Mouse (Mus musculus) neural tube, embryonic 14.5 days (tissue): ENCODE results near the gene Ctnnbip1. TPM values are rescaled to one million over a fixed set of nuclear protein-coding genes. Genes with fewer than 3 reads are reported as not detected.

Source experiments
- ATAC-seq: fragments of 200-750 bp; cut with Nextera tagmentation; 2 replicates; pipeline ENCODE4 v1.8.0; 2017; ENCODE audit warnings: low read depth, mild to moderate bottlenecking, moderate TSS enrichment, moderate library complexity
- H3K27ac ChIP-seq: fragments of 300-500 bp; sonication (generic); 2 replicates; pipeline ENCODE4 v1.5.1; 2014; ENCODE audit warnings: low read depth, mild to moderate bottlenecking, control low read depth, low read length, moderate library complexity, mixed read lengths
- H3K27me3 ChIP-seq: fragments of 300-500 bp; sonication (generic); 2 replicates; pipeline ENCODE4 v1.6.1; 2014; ENCODE audit warnings: low read length; ENCODE audit not compliant: control insufficient read depth, insufficient read depth
- H3K36me3 ChIP-seq: fragments of 300-500 bp; sonication (generic); 2 replicates; pipeline ENCODE4 v1.6.1; 2014; ENCODE audit warnings: low read length, mixed read lengths; ENCODE audit not compliant: control insufficient read depth, insufficient read depth
- H3K4me1 ChIP-seq: fragments of 300-500 bp; sonication (generic); 2 replicates; pipeline ENCODE4 v1.6.1; 2014; ENCODE audit warnings: low read length; ENCODE audit not compliant: control insufficient read depth, insufficient read depth
- H3K4me2 ChIP-seq: fragments of 300-500 bp; sonication (generic); 2 replicates; pipeline ENCODE4 v1.6.1; 2014; ENCODE audit warnings: mild to moderate bottlenecking, low read depth, low read length, control low read depth
- H3K4me3 ChIP-seq: fragments of 300-500 bp; sonication (generic); 2 replicates; pipeline ENCODE4 v1.5.1; 2014; ENCODE audit warnings: low read depth, low read length, control low read depth, mixed read lengths
- H3K9ac ChIP-seq: fragments of 300-500 bp; sonication (generic); replicated peaks from 2 replicates; pipeline ENCODE4 v1.6.1; 2014; ENCODE audit warnings: low read depth, mild to moderate bottlenecking, control low read depth, low read length, mixed read lengths
- H3K9me3 ChIP-seq: fragments of 300-500 bp; sonication (generic); 2 replicates; pipeline ENCODE4 v1.6.1; 2016; ENCODE audit warnings: low read length; ENCODE audit not compliant: control insufficient read depth
- WGBS: fragments of 180-500 bp; shearing (Covaris S2); extraction: QIAGEN DNeasy Blood & Tissue Kit; methylation state at CpG from one replicate; pipeline ENCODE4 v1.1.7; 2014; 5-methylcytosine and 5-hydroxymethylcytosine counted together
- polyA plus RNA-seq: library from polyadenylated mRNA; unstranded; fragments of >200 nt; fragmentation: Nextera tagmentation; extraction: Ambion mirVana; gene quantifications from 2 replicates; pipeline ENCODE4 v1.2.1, GENCODE M21; 2014

Ctnnbip1 gene
- polyA plus RNA-seq, 1 experiment from 2014 or later = 98.0 TPM

DNA sequence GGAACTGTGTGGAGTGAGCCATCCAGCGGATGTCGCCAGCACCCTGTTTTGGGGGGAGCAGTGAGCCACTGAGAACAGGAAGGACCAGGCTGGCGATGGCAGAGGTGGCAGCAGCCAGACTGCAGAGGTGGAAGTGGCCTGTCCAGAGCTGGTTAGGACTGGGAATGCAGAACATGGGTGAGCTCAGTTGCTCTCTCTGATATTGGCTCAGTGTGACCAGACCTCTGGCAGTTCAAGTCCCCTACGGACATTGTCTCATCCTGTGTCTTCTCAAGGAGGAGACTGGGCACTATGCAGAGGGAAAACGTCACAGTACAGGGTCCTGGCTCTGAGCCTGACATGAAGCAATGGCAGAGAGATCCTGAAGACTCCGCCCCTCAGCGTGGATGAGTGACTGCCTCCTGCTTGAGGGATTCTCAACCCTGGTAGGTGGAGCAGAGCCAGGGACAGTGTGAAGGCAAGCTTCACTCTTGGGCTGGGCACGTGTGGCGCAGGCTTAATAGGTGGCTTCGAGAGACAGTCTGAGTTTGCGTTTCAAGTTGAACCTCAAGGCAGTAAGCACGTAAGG, 79.7 kb downstream of the Ctnnbip1 start:
- no peak overlapping the region for H3K4me3 ChIP-seq
- H3K9me3 ChIP-seq = no peaks in the 10 kb centered on the region
- H3K27ac ChIP-seq = no peak overlapping the region
- no peaks in the 10 kb centered on the region for H3K36me3 ChIP-seq
- 84% methylated on average over 12 of the region's 12 CpGs for WGBS
- H3K27me3 ChIP-seq = no peaks in the 10 kb centered on the region
- no peak for ATAC-seq
- no peak overlapping the region for H3K4me2 ChIP-seq
- no peak overlapping the region for H3K9ac ChIP-seq
- H3K4me1 ChIP-seq = 0 out of 2 replicates have a peak, but pooled peaks cover 6% of the 10 kb centered on the region

DNA sequence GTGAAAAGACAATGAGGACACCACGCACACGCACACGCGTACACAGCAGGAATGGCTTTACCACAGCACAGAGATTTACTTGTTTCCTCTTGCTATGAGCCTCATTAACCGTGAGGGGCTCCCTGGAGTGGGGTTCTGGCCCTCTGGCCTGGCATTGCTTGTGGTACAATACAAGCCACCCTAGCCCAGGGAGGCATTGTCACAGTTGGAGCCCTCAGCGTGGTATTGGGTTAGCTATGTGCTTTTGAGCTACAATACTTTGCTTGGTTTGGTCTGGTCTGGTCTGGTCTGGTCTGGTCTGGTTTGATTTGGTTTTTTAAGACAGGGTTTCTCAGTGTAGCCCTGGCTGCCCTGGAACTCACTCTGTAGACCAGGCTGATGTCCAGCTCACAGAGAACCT, 81.5 kb downstream of the Ctnnbip1 start:
- Histone ChIP-seq H3K27ac (no peak overlapping the region), H3K4me2 (no peak overlapping the region), H3K4me1 (0 out of 2 replicates have a peak, but pooled peaks cover 6% of the 10 kb centered on the region), H3K4me3 (no peak overlapping the region), H3K9ac (no peak overlapping the region), H3K36me3 (no peaks in the 10 kb centered on the region), H3K9me3 (no peaks in the 10 kb centered on the region), H3K27me3 (no peaks in the 10 kb centered on the region)
- WGBS = 82% methylated on average over 6 of the region's 6 CpGs
- ATAC-seq = no peak

DNA sequence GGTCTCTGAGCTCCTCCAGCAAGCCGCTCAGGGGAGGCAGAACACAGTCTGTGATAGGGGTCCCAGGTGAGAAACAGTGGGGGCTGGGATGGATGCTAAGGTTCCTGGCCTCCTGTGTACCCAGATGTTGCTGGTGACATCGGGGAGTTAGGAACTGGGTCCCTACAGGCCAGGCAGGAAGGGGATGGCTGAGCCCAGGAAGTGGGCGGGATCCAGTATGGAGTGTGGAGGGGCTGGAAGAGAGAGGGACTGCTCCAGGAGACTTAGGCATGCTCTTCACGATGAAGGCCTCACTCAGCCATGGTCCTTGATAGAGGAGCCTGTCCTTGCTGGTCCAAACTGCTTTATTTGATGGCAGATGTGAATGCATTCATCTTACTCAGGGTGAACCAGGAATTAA, 82.1 kb downstream of the Ctnnbip1 start:
- H3K27ac ChIP-seq = no peak overlapping the region
- H3K4me3 ChIP-seq = no peak overlapping the region
- 86% methylated on average over 4 of the region's 4 CpGs for WGBS
- H3K9me3 ChIP-seq = no peaks in the 10 kb centered on the region
- ATAC-seq = no peak
- no peaks in the 10 kb centered on the region for H3K27me3 ChIP-seq
- H3K36me3 ChIP-seq = no peaks in the 10 kb centered on the region
- no peak overlapping the region for H3K4me2 ChIP-seq
- H3K4me1 ChIP-seq = 0 out of 2 replicates have a peak, but pooled peaks cover 6% of the 10 kb centered on the region
- H3K9ac ChIP-seq = no peak overlapping the region

DNA sequence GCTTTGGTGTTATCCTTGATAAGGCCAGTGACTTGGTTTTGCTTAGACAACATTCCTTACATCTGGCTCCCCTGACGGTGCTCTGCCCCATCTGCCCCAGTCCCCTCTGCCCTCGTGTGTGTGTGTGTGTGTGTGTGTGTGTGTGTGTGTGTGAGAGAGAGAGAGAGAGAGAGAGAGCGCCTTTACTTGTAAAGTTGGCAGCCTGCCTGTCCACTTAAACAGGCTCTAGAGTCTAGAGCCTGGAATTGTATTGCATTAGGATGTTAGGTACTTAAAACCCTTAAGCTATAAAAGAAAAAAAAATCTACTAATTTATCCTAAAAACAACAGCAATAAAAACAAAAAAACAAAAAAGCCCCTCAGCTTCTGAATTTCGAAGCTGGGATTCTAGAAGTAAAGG, 83.4 kb downstream of the Ctnnbip1 start:
- WGBS = 24% methylated on average over 4 of the region's 4 CpGs
- H3K4me2 ChIP-seq = no peak overlapping the region
- no peak for ATAC-seq

DNA sequence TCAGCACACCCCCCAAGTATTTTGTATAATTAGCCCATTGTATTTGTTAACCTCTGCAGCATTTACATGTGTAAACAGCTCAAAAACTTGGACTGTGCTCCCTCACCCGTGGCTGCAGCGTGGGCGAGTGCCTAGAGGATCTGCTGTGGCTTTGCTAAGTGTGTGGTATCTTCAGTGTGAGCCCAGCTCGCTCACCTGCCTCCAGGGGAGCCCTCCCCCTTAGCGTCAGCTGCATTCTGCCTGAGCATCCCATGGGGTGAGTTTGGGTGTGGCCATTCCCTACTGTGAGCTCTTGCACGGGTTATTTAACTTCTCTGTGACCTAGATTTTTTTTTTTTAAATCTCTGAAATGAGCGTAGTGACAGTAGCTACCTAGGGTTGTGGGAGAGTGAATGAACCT, 84.2 kb downstream of the Ctnnbip1 start:
- Histone ChIP-seq H3K4me1 (peaks cover 20% of the 10 kb centered on the region; the same call in 1 of the 2 replicates), H3K36me3 (no peaks in the 10 kb centered on the region), H3K27me3 (no peaks in the 10 kb centered on the region), H3K9me3 (no peaks in the 10 kb centered on the region), H3K4me2 (no peak overlapping the region), H3K27ac (no peak overlapping the region), H3K9ac (no peak overlapping the region), H3K4me3 (no peak overlapping the region)
- no peak for ATAC-seq
- WGBS = 45% methylated on average over 7 of the region's 7 CpGs

More for the DNA sequence above, 83.4 kb downstream of the Ctnnbip1 start:
- Histone ChIP-seq H3K9me3 (no peaks in the 10 kb centered on the region), H3K9ac (no peak overlapping the region), H3K27ac (no peak overlapping the region; the same call in 1 of the 2 replicates), H3K27me3 (no peaks in the 10 kb centered on the region), H3K36me3 (no peaks in the 10 kb centered on the region), H3K4me3 (no peak overlapping the region), H3K4me1 (peaks cover 13% of the 10 kb centered on the region; the same call in 1 of the 2 replicates)

DNA sequence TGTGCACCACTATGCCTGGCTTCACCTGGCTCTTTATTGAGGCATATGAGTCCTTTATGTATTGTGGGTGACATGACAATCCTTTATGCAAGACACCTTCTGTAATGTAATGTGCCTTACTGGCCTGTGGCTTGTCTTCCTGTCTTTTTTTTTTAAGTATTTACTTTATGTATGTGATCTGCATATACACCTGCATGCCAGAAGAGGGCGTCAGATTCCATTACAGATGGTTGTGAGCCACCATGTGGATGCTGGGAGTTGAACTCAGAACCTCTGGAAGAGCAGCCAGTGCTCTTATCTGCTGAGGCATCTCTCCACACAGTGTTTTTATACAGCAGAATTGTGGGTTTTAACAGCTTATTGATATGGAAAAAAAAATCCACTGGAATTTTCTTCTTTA, 85.8 kb downstream of the Ctnnbip1 start:
- H3K9ac ChIP-seq = no peak overlapping the region
- ATAC-seq = no peak
- 52% methylated on average over 1 of the region's 1 CpGs for WGBS
- no peaks in the 10 kb centered on the region for H3K27me3 ChIP-seq
- H3K27ac ChIP-seq = no peak overlapping the region
- peaks cover 26% of the 10 kb centered on the region; the same call in 1 of the 2 replicates for H3K4me1 ChIP-seq
- H3K4me2 ChIP-seq = no peak overlapping the region
- H3K4me3 ChIP-seq = no peak overlapping the region
- no peaks in the 10 kb centered on the region for H3K36me3 ChIP-seq
- no peaks in the 10 kb centered on the region for H3K9me3 ChIP-seq

DNA sequence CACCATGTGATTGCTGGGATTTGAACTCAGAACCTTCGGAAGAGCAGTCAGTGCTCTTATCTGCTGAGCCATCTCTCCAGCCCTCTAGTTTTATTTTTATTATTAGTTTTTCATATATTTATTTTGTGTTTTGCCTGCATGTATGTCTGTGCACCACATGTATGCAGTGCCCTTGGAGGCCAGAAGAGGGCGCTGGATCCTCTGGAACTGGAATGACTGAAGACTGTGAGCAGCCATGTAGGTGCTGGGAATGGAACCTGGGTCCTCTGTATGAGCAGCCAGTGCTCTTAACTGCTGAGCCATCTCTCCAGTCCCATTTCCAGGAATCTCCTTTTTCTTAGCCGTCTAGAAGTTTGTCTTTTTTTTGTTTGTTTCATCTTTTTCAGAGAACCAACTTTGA, 86.5 kb downstream of the Ctnnbip1 start:
- Histone ChIP-seq H3K9ac (no peak overlapping the region), H3K27ac (no peak overlapping the region), H3K36me3 (no peaks in the 10 kb centered on the region), H3K4me1 (peaks cover 31% of the 10 kb centered on the region; the same call in 1 of the 2 replicates), H3K27me3 (no peaks in the 10 kb centered on the region), H3K4me2 (no peak overlapping the region), H3K9me3 (no peaks in the 10 kb centered on the region), H3K4me3 (no peak overlapping the region)
- WGBS = 82% methylated on average over 3 of the region's 3 CpGs
- ATAC-seq = no peak

DNA sequence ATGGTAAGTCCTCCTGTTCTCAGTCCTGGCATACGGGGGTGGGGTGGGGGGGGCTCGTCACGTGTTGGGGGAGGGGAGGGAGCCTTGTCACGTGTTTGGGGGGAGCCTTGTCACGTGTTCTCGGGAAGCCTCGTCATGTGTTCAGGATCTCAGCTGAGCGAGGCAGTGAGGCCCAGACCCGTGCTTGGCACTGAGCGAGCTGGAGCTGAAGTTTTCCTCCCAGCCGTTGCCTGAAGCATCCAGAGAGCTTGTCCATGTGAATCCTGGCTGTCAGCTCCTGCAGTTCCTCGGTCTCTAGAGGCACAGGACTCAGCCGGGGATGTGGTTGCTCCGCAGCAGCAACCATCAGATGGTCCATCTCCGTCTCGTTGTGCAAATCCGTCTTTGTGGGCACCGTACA, 88.0 kb downstream of the Ctnnbip1 start:
- H3K4me3 ChIP-seq = no peak overlapping the region
- H3K9ac ChIP-seq = no peak overlapping the region
- no peaks in the 10 kb centered on the region for H3K9me3 ChIP-seq
- no peak overlapping the region for H3K27ac ChIP-seq
- H3K36me3 ChIP-seq = no peaks in the 10 kb centered on the region
- WGBS = 56% methylated on average over 18 of the region's 18 CpGs
- ATAC-seq = no peak
- H3K4me1 ChIP-seq = peaks cover 31% of the 10 kb centered on the region; the same call in 1 of the 2 replicates
- no peak overlapping the region for H3K4me2 ChIP-seq
- H3K27me3 ChIP-seq = no peaks in the 10 kb centered on the region

GRCm38 (mm10) chr4:149606766-149607358, 88.8 kb downstream of the Ctnnbip1 start:
- no peak overlapping the region; the same call in 1 of the 2 replicates for H3K27ac ChIP-seq
- no peaks in the 10 kb centered on the region for H3K27me3 ChIP-seq
- ATAC-seq = no peak
- no peak overlapping the region for H3K4me2 ChIP-seq
- H3K4me3 ChIP-seq = no peak overlapping the region
- peaks cover 29% of the 10 kb centered on the region; the same call in 1 of the 2 replicates for H3K4me1 ChIP-seq
- 37% methylated on average over 15 of the region's 15 CpGs for WGBS
- no peaks in the 10 kb centered on the region for H3K36me3 ChIP-seq
- no peak overlapping the region; the same call in 1 of the 2 replicates for H3K9ac ChIP-seq
- no peaks in the 10 kb centered on the region for H3K9me3 ChIP-seq
